Mouse (Mus musculus) heart, postnatal 0 days (tissue): Measurements from ENCODE around the gene Lrrc7. TPM values are rescaled to one million over a fixed set of nuclear protein-coding genes. Genes with fewer than 3 reads are reported as not detected.

Source experiments
- ATAC-seq: fragments of 200-750 bp; cut with Nextera tagmentation; 2 replicates; pipeline ENCODE4 v1.8.0; 2017; ENCODE audit warnings: low read depth, moderate number of reproducible peaks, moderate library complexity; ENCODE audit not compliant: insufficient read depth
- DNase-seq: peaks from one replicate; pipeline ENCODE4 v3.0.0-alpha.2; 2016; ENCODE audit warnings: low spot score
- H3K27ac ChIP-seq: fragments of 300-500 bp; sonication (generic); 2 replicates; pipeline ENCODE4 v1.5.1; 2014; ENCODE audit warnings: low read depth, mild to moderate bottlenecking
- H3K27me3 ChIP-seq: fragments of 300-500 bp; sonication (generic); 2 replicates; pipeline ENCODE4 v1.6.1; 2014; ENCODE audit warnings: low read length, mixed read lengths; ENCODE audit not compliant: control insufficient read depth, insufficient read depth
- H3K36me3 ChIP-seq: fragments of 300-500 bp; sonication (generic); replicated peaks from 2 replicates; pipeline ENCODE4 v1.6.1; 2014; ENCODE audit warnings: low read length, mixed read lengths; ENCODE audit not compliant: control insufficient read depth, insufficient read depth
- H3K4me1 ChIP-seq: fragments of 300-500 bp; sonication (generic); 2 replicates; pipeline ENCODE4 v1.6.1; 2014; ENCODE audit warnings: antibody characterized with exemption; ENCODE audit not compliant: control insufficient read depth, insufficient read depth
- H3K4me2 ChIP-seq: fragments of 300-500 bp; sonication (generic); 2 replicates; pipeline ENCODE4 v1.6.1; 2014; ENCODE audit warnings: low read depth, mild to moderate bottlenecking, low read length, moderate library complexity
- H3K4me3 ChIP-seq: fragments of 300-500 bp; sonication (generic); 2 replicates; pipeline ENCODE4 v1.5.1; 2014; ENCODE audit warnings: low read depth, low read length
- H3K9ac ChIP-seq: fragments of 300-500 bp; sonication (generic); replicated peaks from 2 replicates; pipeline ENCODE4 v1.6.1; 2014; ENCODE audit warnings: low read depth, low read length, mixed read lengths
- H3K9me3 ChIP-seq: fragments of 300-500 bp; sonication (generic); replicated peaks from 2 replicates; pipeline ENCODE4 v1.6.1; 2016; ENCODE audit warnings: low read length; ENCODE audit not compliant: control insufficient read depth
- CTCF ChIP-seq: IDR thresholded peaks from 2 replicates; pipeline ENCODE4 v1.5.1; 2016; ENCODE audit warnings: antibody characterized with exemption, control low read depth, low read depth
- EP300 ChIP-seq: IDR thresholded peaks from 2 replicates; pipeline ENCODE4 v1.6.1; 2016; ENCODE audit warnings: antibody characterized with exemption, low read depth
- WGBS: fragments of 180-500 bp; shearing (Covaris S2); extraction: QIAGEN DNeasy Blood & Tissue Kit; methylation state at CpG from one replicate; pipeline ENCODE4 v1.1.7; 2014; 5-methylcytosine and 5-hydroxymethylcytosine counted together
- polyA plus RNA-seq: library from polyadenylated mRNA; unstranded; fragments of >200 nt; fragmentation: Nextera tagmentation; extraction: Ambion mirVana; gene quantifications from 2 replicates; pipeline ENCODE4 v1.2.1, GENCODE M21; 2015
- total RNA-seq: library from RNA; depleted of rRNA; stranded (reverse); fragments of >200 nt; gene quantifications from 2 replicates; pipeline ENCODE4 v1.2.3, GENCODE M21; 2014; ENCODE audit warnings: low replicate concordance

The Lrrc7 gene
- total and polyA plus RNA-seq, 2 experiments from 2014 or later: 0.03 to 0.04 TPM

- Histone ChIP-seq H3K4me3 (peak overlapping the region; percentile 15; the same call in 1 of the 2 replicates), H3K4me2 (peak overlapping the region; percentile 40), H3K27ac (no peak overlapping the region), H3K36me3 (no peaks in the 10 kb centered on the region), H3K27me3 (peaks cover 41% of the 10 kb centered on the region), H3K9me3 (no peaks in the 10 kb centered on the region), H3K4me1 (peaks cover 8% of the 10 kb centered on the region; the same call in 1 of the 2 replicates), H3K9ac (no peak overlapping the region)
- WGBS: 5% methylated on average over 18 of the region's 18 CpGs
- TF ChIP-seq CTCF (no peak), EP300 (no peak)
- peak; percentile 15 for DNase-seq
- ATAC-seq: no peak
Observed at GRCm38 (mm10) chr3:158559691-158560650, 2.0 kb downstream of the Lrrc7 start.

GRCm38 (mm10) chr3:158559131-158559658 lies 2.8 kb downstream of the Lrrc7 start:
- no peaks in the 10 kb centered on the region for H3K36me3 ChIP-seq
- no peak for TF ChIP-seq CTCF
- TF ChIP-seq EP300: no peak
- DNase-seq (no peak), ATAC-seq (no peak)
- no peaks in the 10 kb centered on the region for H3K9me3 ChIP-seq
- no peak overlapping the region for H3K27ac ChIP-seq
- H3K27me3 ChIP-seq: peaks cover 41% of the 10 kb centered on the region
- H3K4me1 ChIP-seq: peaks cover 8% of the 10 kb centered on the region; the same call in 1 of the 2 replicates
- no peak overlapping the region for H3K9ac ChIP-seq
- 0 out of 2 replicates have a peak overlapping the region, but pooled peaks have one; percentile 15 for H3K4me3 ChIP-seq
- 13% methylated on average over 5 of the region's 5 CpGs for WGBS
- peak overlapping the region; percentile 40; the same call in 1 of the 2 replicates for H3K4me2 ChIP-seq

GRCm38 (mm10) chr3:158558631-158559030 lies 3.4 kb downstream of the Lrrc7 start:
- Histone ChIP-seq H3K9ac (no peak overlapping the region), H3K27ac (no peak overlapping the region), H3K4me2 (no peak overlapping the region), H3K36me3 (no peaks in the 10 kb centered on the region), H3K27me3 (peaks cover 41% of the 10 kb centered on the region), H3K4me1 (peaks cover 8% of the 10 kb centered on the region; the same call in 1 of the 2 replicates), H3K9me3 (no peaks in the 10 kb centered on the region), H3K4me3 (no peak overlapping the region)
- DNase-seq (no peak), ATAC-seq (no peak)
- TF ChIP-seq CTCF (no peak), EP300 (no peak)

- TF ChIP-seq EP300: no peak
- TF ChIP-seq CTCF: no peak
- no peak overlapping the region for H3K4me2 ChIP-seq
- ATAC-seq: no peak
- no peak for DNase-seq
- no peak overlapping the region for H3K27ac ChIP-seq
- no peak overlapping the region for H3K9ac ChIP-seq
- no peaks in the 10 kb centered on the region for H3K36me3 ChIP-seq
- H3K27me3 ChIP-seq: peaks cover 5% of the 10 kb centered on the region
- H3K4me1 ChIP-seq: no peaks in the 10 kb centered on the region
- no peak overlapping the region for H3K4me3 ChIP-seq
- H3K9me3 ChIP-seq: no peaks in the 10 kb centered on the region
Observed at GRCm38 (mm10) chr3:158554280-158554679, 7.7 kb downstream of the Lrrc7 start.

- Histone ChIP-seq H3K27ac (no peak overlapping the region), H3K9me3 (no peaks in the 10 kb centered on the region), H3K9ac (no peak overlapping the region), H3K4me3 (no peak overlapping the region), H3K27me3 (no peaks in the 10 kb centered on the region), H3K36me3 (no peaks in the 10 kb centered on the region), H3K4me2 (no peak overlapping the region), H3K4me1 (no peaks in the 10 kb centered on the region)
- TF ChIP-seq CTCF (no peak), EP300 (no peak)
- DNase-seq: no peak
- 63% methylated on average over 5 of the region's 5 CpGs for WGBS
- no peak for ATAC-seq
Observed at GRCm38 (mm10) chr3:158552105-158552504, 9.9 kb downstream of the Lrrc7 start.
